Mouse (Mus musculus) hindbrain, postnatal 0 days (tissue): ENCODE measurements at regions not wholly inside any gene's neighbourhood (a gene's known extent, or its start where the extent isn't known, plus 50 kb on each side); places are given as distances from the start of the nearest gene placed in this dataset.
A peak's percentile ranks its signal among the peaks of the same experiment; 100 is the strongest.

Source experiments
- ATAC-seq: fragments of 200-750 bp; cut with Nextera tagmentation; 2 replicates; pipeline ENCODE4 v1.8.0; 2017; ENCODE audit warnings: mild to moderate bottlenecking, moderate TSS enrichment, moderate library complexity
- DNase-seq: peaks from one replicate; pipeline ENCODE4 v3.0.0-alpha.2; 2015; ENCODE audit warnings: low spot score
- H3K27ac ChIP-seq: fragments of 300-500 bp; sonication (generic); 2 replicates; pipeline ENCODE4 v1.5.1; 2014; ENCODE audit warnings: mild to moderate bottlenecking
- H3K27me3 ChIP-seq: fragments of 300-500 bp; sonication (generic); 2 replicates; pipeline ENCODE4 v1.6.1; 2014; ENCODE audit warnings: low read length, mixed read lengths; ENCODE audit not compliant: insufficient read depth
- H3K36me3 ChIP-seq: fragments of 300-500 bp; sonication (generic); 2 replicates; pipeline ENCODE4 v1.6.1; 2014; ENCODE audit warnings: low read length, mixed read lengths; ENCODE audit not compliant: insufficient read depth
- H3K4me1 ChIP-seq: fragments of 300-500 bp; sonication (generic); 2 replicates; pipeline ENCODE4 v1.6.1; 2014; ENCODE audit warnings: antibody characterized with exemption, low read length, mixed read lengths; ENCODE audit not compliant: insufficient read depth
- H3K4me2 ChIP-seq: fragments of 300-500 bp; sonication (generic); 2 replicates; pipeline ENCODE4 v1.6.1; 2014; ENCODE audit warnings: low read depth, mild to moderate bottlenecking, low read length, moderate library complexity, mixed read lengths
- H3K4me3 ChIP-seq: fragments of 300-500 bp; sonication (generic); 2 replicates; pipeline ENCODE4 v1.5.1; 2014; ENCODE audit warnings: low read length
- H3K9ac ChIP-seq: fragments of 300-500 bp; sonication (generic); replicated peaks from 2 replicates; pipeline ENCODE4 v1.6.1; 2014; ENCODE audit warnings: mild to moderate bottlenecking, low read length, moderate library complexity, mixed read lengths
- H3K9me3 ChIP-seq: fragments of 300-500 bp; sonication (generic); 2 replicates; pipeline ENCODE4 v1.6.1; 2016; ENCODE audit warnings: low read length, mixed read lengths
- CTCF ChIP-seq: IDR thresholded peaks from 2 replicates; pipeline ENCODE4 v1.5.1; 2016; ENCODE audit warnings: antibody characterized with exemption, control low read depth, low read depth
- WGBS: fragments of 180-500 bp; shearing (Covaris S2); extraction: QIAGEN DNeasy Blood & Tissue Kit; methylation state at CpG from one replicate; pipeline ENCODE4 v1.1.7; 2014; 5-methylcytosine and 5-hydroxymethylcytosine counted together

- Histone ChIP-seq H3K27ac (no peak overlapping the region), H3K4me2 (no peak overlapping the region), H3K36me3 (no peaks in the 10 kb centered on the region), H3K4me3 (no peak overlapping the region), H3K27me3 (no peaks in the 10 kb centered on the region), H3K9ac (no peak overlapping the region), H3K9me3 (no peaks in the 10 kb centered on the region), H3K4me1 (no peaks in the 10 kb centered on the region)
- DNase-seq (no peak), ATAC-seq (no peak)
- 92% methylated on average over 7 of the region's 7 CpGs for WGBS
- TF ChIP-seq CTCF: no peak
These were observed 153.2 kb upstream of the Frmd6 start for GRCm38 (mm10) chr12:70672115-70672514.

GRCm38 (mm10) chr12:70673188-70673587 is 152.1 kb upstream of the Frmd6 start:
- Histone ChIP-seq H3K9me3 (no peaks in the 10 kb centered on the region), H3K36me3 (no peaks in the 10 kb centered on the region), H3K4me1 (no peaks in the 10 kb centered on the region), H3K27ac (no peak overlapping the region), H3K9ac (no peak overlapping the region), H3K27me3 (no peaks in the 10 kb centered on the region), H3K4me2 (no peak overlapping the region), H3K4me3 (no peak overlapping the region)
- no peak for TF ChIP-seq CTCF
- DNase-seq: no peak
- no peak for ATAC-seq
- WGBS: 84% methylated on average over 11 of the region's 11 CpGs

- Histone ChIP-seq H3K27me3 (no peaks in the 10 kb centered on the region), H3K9ac (no peak overlapping the region), H3K9me3 (no peaks in the 10 kb centered on the region), H3K4me1 (no peaks in the 10 kb centered on the region), H3K36me3 (no peaks in the 10 kb centered on the region), H3K27ac (no peak overlapping the region), H3K4me3 (no peak overlapping the region), H3K4me2 (no peak overlapping the region)
- ATAC-seq (no peak), DNase-seq (no peak)
- WGBS: 74% methylated on average over 2 of the region's 2 CpGs
- TF ChIP-seq CTCF: no peak
These were observed 151.2 kb upstream of the Frmd6 start for GRCm38 (mm10) chr12:70674144-70674543.

- Histone ChIP-seq H3K9ac (no peak overlapping the region), H3K27ac (no peak overlapping the region), H3K4me3 (no peak overlapping the region), H3K9me3 (no peaks in the 10 kb centered on the region), H3K36me3 (no peaks in the 10 kb centered on the region), H3K4me2 (no peak overlapping the region), H3K4me1 (peaks cover 5% of the 10 kb centered on the region; the same call in 1 of the 2 replicates), H3K27me3 (no peaks in the 10 kb centered on the region)
- no peak for TF ChIP-seq CTCF
- 69% methylated on average over 6 of the region's 6 CpGs for WGBS
- DNase-seq (peak; percentile 25), ATAC-seq (no peak)
These were observed 149.5 kb upstream of the Frmd6 start for GRCm38 (mm10) chr12:70675846-70676245.

GRCm38 (mm10) chr12:70679701-70680425 is 145.5 kb upstream of the Frmd6 start:
- TF ChIP-seq CTCF: peak; percentile 57
- Histone ChIP-seq H3K4me2 (peak overlapping the region; percentile 6; the same call in 1 of the 2 replicates), H3K9ac (no peak overlapping the region), H3K9me3 (no peaks in the 10 kb centered on the region), H3K4me1 (peaks cover 5% of the 10 kb centered on the region; the same call in 1 of the 2 replicates), H3K4me3 (no peak overlapping the region), H3K36me3 (no peaks in the 10 kb centered on the region), H3K27ac (peak overlapping the region; percentile 27; the same call in 1 of the 2 replicates), H3K27me3 (no peaks in the 10 kb centered on the region)
- DNase-seq: peak; percentile 82
- WGBS: 51% methylated on average over 20 of the region's 20 CpGs
- peak; percentile 90 for ATAC-seq

GRCm38 (mm10) chr12:70681407-70681990 is 143.8 kb upstream of the Frmd6 start:
- Histone ChIP-seq H3K9me3 (no peaks in the 10 kb centered on the region), H3K9ac (no peak overlapping the region), H3K27me3 (no peaks in the 10 kb centered on the region), H3K4me1 (peaks cover 11% of the 10 kb centered on the region; the same call in 1 of the 2 replicates), H3K36me3 (no peaks in the 10 kb centered on the region), H3K4me2 (no peak overlapping the region), H3K27ac (no peak overlapping the region), H3K4me3 (no peak overlapping the region)
- ATAC-seq (no peak), DNase-seq (no peak)
- WGBS: 86% methylated on average over 8 of the region's 8 CpGs
- no peak for TF ChIP-seq CTCF

- Histone ChIP-seq H3K27ac (no peak overlapping the region), H3K27me3 (no peaks in the 10 kb centered on the region), H3K36me3 (no peaks in the 10 kb centered on the region), H3K4me3 (no peak overlapping the region), H3K4me2 (no peak overlapping the region), H3K9me3 (no peaks in the 10 kb centered on the region), H3K9ac (no peak overlapping the region), H3K4me1 (peaks cover 18% of the 10 kb centered on the region; the same call in 1 of the 2 replicates)
- WGBS: 76% methylated on average over 9 of the region's 9 CpGs
- DNase-seq (no peak), ATAC-seq (no peak)
- TF ChIP-seq CTCF: no peak
These were observed 141.0 kb upstream of the Frmd6 start for GRCm38 (mm10) chr12:70684354-70684753.
